ENCODE assay signal across 9 mouse cellular contexts in genomic region chr9:14010261-14010949, GRCm38 (mm10).
A peak's percentile ranks its signal among the peaks of the same experiment; 100 is the strongest.
DNase-seq lines count a peak whose midpoint lies in the region; ATAC-seq and TF ChIP-seq lines count a peak whose summit lies in the region.
"Had no signal": no experiment of that assay in that cellular context is flagged by ENCODE, and none has a peak within 500 bp of the region (broad histone marks: within the 10 kb centered on the region; RNA-seq: fewer than 3 reads in every experiment).

No protein-coding gene starts in this region.

- H3K4me3 ChIP-seq in left cerebral cortex, adult 2 months = no peak overlapping the region
- no peak overlapping the region for H3K4me3 ChIP-seq in embryonic facial prominence, embryonic 13.5 days
- H3K4me3 ChIP-seq: neural tube, embryonic 12.5 days had no signal

- H3K36me3 ChIP-seq in embryonic facial prominence, embryonic 13.5 days = no peaks in the 10 kb centered on the region
- no peaks in the 10 kb centered on the region for H3K36me3 ChIP-seq in splenic B cell, adult 2 months (ENCODE audit: control insufficient read depth, insufficient read depth, low read length, poor library complexity, severe bottlenecking)
- H3K36me3 ChIP-seq: neural tube, embryonic 12.5 days had no signal

- H3K27ac ChIP-seq in left cerebral cortex, adult 2 months = no peak overlapping the region
- H3K27ac ChIP-seq in embryonic facial prominence, embryonic 13.5 days = peak overlapping the region; percentile 81
- H3K27ac ChIP-seq: neural tube, embryonic 12.5 days had no signal

- DNase-seq in left cerebral cortex, adult 2 months (ENCODE audit: extremely low spot score in 1 of 2, low spot score in 2 of 2) = no peak
- DNase-seq in left cerebral cortex, adult 8-10 months (ENCODE audit: low spot score in 2 of 2) = no peak
- DNase-seq in splenic B cell, adult 2 months (ENCODE audit: low read depth, low spot score) = peak; percentile 14
- DNase-seq in urinary bladder, adult 2 months (ENCODE audit: low spot score) = no peak
- no peak for DNase-seq in right cerebral cortex, postnatal 14 days
- DNase-seq: heart, adult 18-20 months had no signal

- no peak overlapping the region for H3K4me2 ChIP-seq in embryonic facial prominence, embryonic 13.5 days
- H3K4me2 ChIP-seq: neural tube, embryonic 12.5 days had no signal

- no peaks in the 10 kb centered on the region for H3K9me3 ChIP-seq in embryonic facial prominence, embryonic 13.5 days

- WGBS in embryonic facial prominence, embryonic 13.5 days = 31% methylated on average over 5 of the region's 5 CpGs

- ATAC-seq in activated CD4-positive, CD25-positive, alpha-beta regulatory T cell, adult 4 months = peak; percentile 89
- ATAC-seq in embryonic facial prominence, embryonic 13.5 days (ENCODE audit: insufficient number of reproducible peaks, insufficient read depth, low FRiP score, low TSS enrichment, low read depth) = no peak

- H3K27me3 ChIP-seq in embryonic facial prominence, embryonic 13.5 days = no peaks in the 10 kb centered on the region
- H3K27me3 ChIP-seq in splenic B cell, adult 2 months (ENCODE audit: control insufficient read depth, insufficient read depth, low read length, poor library complexity, severe bottlenecking) = no peaks in the 10 kb centered on the region
- H3K27me3 ChIP-seq: neural tube, embryonic 12.5 days had no signal

- intact Hi-C loops in left cerebral cortex, adult 2 months (cut with DNase I) = no loop called here

- H3K4me1 ChIP-seq in embryonic facial prominence, embryonic 13.5 days = peaks cover 22% of the 10 kb centered on the region
- H3K4me1 ChIP-seq: neural tube, embryonic 12.5 days had no signal

- no peak overlapping the region for H3K9ac ChIP-seq in embryonic facial prominence, embryonic 13.5 days
- H3K9ac ChIP-seq: neural tube, embryonic 12.5 days had no signal

- TF ChIP-seq CTCF in left cerebral cortex, adult 2 months (IDR thresholded peaks at IDR 0.05) = peak; percentile 5
